Mouse (Mus musculus): ENCODE results near the gene Smim1. TPM values are rescaled to one million over a fixed set of nuclear protein-coding genes. Genes with fewer than 3 reads are reported as not detected.

Gene Smim1
- polyA plus RNA-seq, 1 experiment from 2014 or later, result 3.6 TPM

DNA sequence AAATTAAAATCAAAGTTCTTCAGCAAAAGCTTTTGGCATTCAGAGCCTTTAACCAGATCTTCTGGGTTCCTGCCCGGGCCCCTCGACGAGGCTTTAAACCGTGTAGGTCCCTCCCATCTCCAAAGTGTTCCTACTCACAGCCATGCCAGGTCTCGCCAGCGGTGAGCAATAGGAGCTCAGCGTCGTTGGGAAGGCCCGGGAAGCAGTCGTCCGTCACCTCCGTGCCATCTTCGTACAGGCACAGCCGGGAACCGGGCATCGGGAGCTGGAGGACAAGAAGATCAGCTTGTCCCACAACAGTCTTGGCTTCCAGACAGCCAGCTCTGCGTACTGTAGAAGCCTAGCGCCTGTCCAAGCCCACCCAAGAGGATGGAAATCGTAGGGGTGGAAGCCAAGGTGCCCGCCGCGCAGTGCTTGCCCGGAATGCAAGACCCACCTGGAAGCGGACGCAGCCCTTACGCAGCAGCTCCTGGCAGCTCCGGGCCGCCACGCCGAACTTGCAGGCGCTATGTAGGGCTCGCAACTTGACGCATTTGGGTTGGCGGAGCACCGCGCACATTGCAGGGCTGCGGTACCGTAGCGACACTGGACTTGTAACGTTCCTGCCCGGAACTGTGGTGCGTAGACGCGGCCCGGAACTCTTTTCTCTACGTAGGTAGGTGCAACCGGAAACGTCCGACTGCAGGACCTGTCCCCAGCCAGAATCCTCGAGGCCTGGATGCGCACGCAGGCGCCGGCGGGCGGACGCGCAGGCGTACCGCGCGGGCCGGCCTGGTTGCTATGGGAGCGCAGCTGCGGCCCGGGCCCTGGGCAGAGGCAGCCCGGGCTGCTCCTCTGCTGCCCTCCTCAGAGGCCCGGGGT is 51.4 kb downstream of the Smim1 start, which contains the start of the genes Dffb and Cep104:
Gene Dffb (minus strand): TSS at position 696 of the 861 bp plus-strand sequence.
Gene Cep104 (plus strand): TSS at position 764 of the 861 bp plus-strand sequence.
- Histone ChIP-seq H3K27ac (replicated peaks) (peak within 1 kb of the TSS; percentile 76), H3K4me3 (peak within 1 kb of the TSS; percentile 100), H3K27me3 (no peaks in the 10 kb centered on the region), H3K4me2 (replicated peaks) (peak within 1 kb of the TSS; percentile 96), H3K9ac (replicated peaks) (peak within 1 kb of the TSS; percentile 97), H3K9me3 (no peaks in the 10 kb centered on the region), H3K4me1 (peaks cover 39% of the 10 kb centered on the region), H3K36me3 (peaks cover 21% of the 10 kb centered on the region)
- peak; percentile 98 for ATAC-seq (replicated peaks)
- 1% methylated on average over 68 of the region's 68 CpGs for WGBS

Other genes with a start within 250 kb of the Smim1 start
- gene A430005L14Rik, start 69.0 kb downstream of the Smim1 start, polyA plus RNA-seq (2015; fragmentation: Nextera tagmentation; extraction: Ambion mirVana), result 64.8 and 69.1 TPM in 2 replicates
- gene Dffb, start 51.1 kb downstream of the Smim1 start, polyA plus RNA-seq (2015; fragmentation: Nextera tagmentation; extraction: Ambion mirVana), result 11.8 and 12.8 TPM in 2 replicates
- gene Cep104, start 51.0 kb downstream of the Smim1 start, polyA plus RNA-seq (2015; fragmentation: Nextera tagmentation; extraction: Ambion mirVana), result 20.0 and 21.7 TPM in 2 replicates
- gene Lrrc47, start 14.5 kb downstream of the Smim1 start, polyA plus RNA-seq (2015; fragmentation: Nextera tagmentation; extraction: Ambion mirVana), result 25.8 TPM in 2 replicates
- not detected in 2 replicates for gene Ccdc27, start 16.4 kb upstream of the Smim1 start, polyA plus RNA-seq (2015; fragmentation: Nextera tagmentation; extraction: Ambion mirVana)
- 5.6 and 5.9 TPM in 2 replicates for gene Trp73, start 114.0 kb upstream of the Smim1 start, polyA plus RNA-seq (2015; fragmentation: Nextera tagmentation; extraction: Ambion mirVana)
- 58.3 and 62.1 TPM in 2 replicates for gene Wrap73, start 116.1 kb upstream of the Smim1 start, polyA plus RNA-seq (2015; fragmentation: Nextera tagmentation; extraction: Ambion mirVana)
- gene Tprgl, start 134.4 kb upstream of the Smim1 start, polyA plus RNA-seq (2015; fragmentation: Nextera tagmentation; extraction: Ambion mirVana), result 164 and 171 TPM in 2 replicates
- 6.4 TPM in 2 replicates for gene Megf6, start 144.5 kb upstream of the Smim1 start, polyA plus RNA-seq (2015; fragmentation: Nextera tagmentation; extraction: Ambion mirVana)

Data from forebrain, embryonic 15.5 days (tissue).